Mouse (Mus musculus): ENCODE measurements around the gene Serpina3n.
"Not testable (repeated sequence)": the region's sequence is repeated elsewhere in the genome, so short reads cannot be mapped to it uniquely, and the experiment has no call there.

Serpina3n gene

DNA sequence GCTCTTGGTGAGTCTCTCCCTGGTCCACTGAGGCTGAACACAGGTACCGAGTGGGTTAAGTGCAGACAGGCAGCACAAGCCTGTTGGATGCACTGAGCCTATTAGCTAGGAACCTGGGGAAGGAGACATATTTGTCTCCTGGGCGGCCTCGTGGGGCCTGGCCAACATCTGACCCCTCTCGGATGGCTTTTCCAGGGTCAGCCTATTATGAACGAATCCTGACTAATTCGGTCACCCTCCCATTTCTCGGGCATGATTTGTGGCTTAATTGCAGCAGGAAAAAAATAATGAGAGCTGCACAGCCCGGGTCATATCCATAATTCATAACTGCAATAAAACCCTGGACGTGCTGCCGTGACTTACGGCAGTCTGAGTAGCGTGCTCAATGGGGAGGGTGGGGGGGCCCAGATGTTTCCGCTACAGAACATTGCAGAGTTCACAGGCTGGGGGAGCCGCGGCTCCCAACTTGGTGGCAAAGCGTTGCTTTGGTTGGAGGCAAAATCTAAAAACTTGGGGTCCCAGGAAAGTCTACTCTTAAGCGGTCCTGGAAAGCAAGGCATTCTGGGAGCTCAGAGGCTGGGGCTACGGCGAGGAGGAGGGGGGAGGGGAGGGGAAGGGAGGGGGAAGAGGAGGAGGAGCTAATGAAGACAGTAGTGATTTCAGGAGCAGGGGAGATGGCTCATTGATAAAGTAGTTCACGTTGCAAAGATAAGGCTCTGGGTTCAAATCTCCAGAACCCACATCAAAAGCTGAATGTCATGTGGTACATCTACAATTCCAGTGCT is 27.6 kb downstream of the Serpina3n start:
- no peak for DNase-seq (ENCODE audit: low spot score in 2 of 2)

GRCm38 (mm10) chr12:104440087-104440760 is 33.7 kb downstream of the Serpina3n start:
- DNase-seq (ENCODE audit: low spot score in 2 of 2) = peak; percentile 45 to 72

DNA sequence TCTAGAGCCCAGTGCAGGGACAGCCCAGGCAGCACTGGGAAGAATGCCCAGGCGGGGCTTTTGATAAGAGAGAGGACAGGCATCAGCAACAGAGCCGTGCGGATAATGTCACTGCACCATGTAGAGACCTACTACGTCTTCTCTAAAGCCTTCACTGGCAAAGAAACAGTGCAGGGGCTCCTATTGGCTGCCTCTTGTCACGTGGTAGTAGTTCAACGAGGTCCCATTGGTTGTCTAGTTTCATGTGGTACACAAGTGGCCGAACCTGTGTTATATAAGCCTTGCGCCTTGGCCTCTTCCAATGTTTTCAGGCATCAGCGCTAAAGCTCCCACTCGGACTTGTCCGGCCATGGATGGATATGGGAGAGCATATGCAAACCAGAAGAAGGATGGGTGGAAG is 37.2 kb downstream of the Serpina3n start:
- DNase-seq (ENCODE audit: low spot score in 2 of 2) = no peak

- not testable (repeated sequence) for DNase-seq (ENCODE audit: low spot score in 2 of 2)
Measured at GRCm38 (mm10) chr12:104447056-104447455, 40.5 kb downstream of the Serpina3n start.

- DNase-seq (ENCODE audit: low spot score in 2 of 2) = peak; percentile 17 to 65
Measured at GRCm38 (mm10) chr12:104448099-104448498, 41.6 kb downstream of the Serpina3n start.

GRCm38 (mm10) chr12:104450257-104450656 is 43.7 kb downstream of the Serpina3n start:
- DNase-seq (ENCODE audit: low spot score in 2 of 2) = no peak

GRCm38 (mm10) chr12:104453002-104453401 is 46.5 kb downstream of the Serpina3n start:
- DNase-seq (ENCODE audit: low spot score in 2 of 2) = no peak

DNA sequence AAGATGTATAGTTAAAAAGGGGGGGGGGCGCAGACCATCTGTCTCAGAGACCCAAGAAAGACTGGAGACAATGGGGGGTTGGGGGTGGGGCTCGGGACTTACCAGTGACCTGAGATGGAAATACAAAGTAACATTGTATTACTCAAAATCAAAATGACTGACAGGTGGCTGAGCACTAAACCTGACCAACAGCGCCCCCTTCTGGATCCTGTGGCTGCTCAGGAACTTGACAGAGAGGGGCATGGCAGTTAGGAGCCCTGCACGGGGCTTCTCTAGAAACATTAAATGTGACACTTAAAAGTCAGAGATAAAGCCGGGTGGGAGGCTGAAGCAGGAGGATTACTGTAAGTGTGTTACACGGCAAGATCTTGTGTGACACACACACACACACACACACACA is 52.8 kb downstream of the Serpina3n start:
- DNase-seq (ENCODE audit: low spot score in 2 of 2) = no peak

DNA sequence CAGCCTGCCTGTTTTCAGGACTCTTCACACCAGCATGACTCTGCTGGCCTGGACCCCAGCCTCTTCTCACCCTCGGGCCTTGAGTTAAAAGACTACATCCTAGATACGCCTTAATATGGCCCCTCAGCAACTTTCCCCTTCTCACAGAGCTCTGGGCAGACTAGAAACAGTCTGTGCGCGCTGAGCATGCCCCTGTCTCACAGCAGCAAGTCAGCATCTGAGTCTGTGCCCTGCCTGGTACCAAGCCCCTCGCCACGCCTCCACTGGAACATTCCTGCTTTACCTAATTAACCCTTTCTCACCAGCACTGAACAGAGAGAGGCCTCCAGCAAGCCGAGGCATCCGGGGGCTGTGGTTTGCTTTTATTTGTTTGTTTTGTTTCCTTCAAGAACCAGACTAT is 54.8 kb downstream of the Serpina3n start:
- DNase-seq (ENCODE audit: low spot score in 2 of 2) = no peak
